Mouse (Mus musculus): ENCODE measurements around the gene Srpk3.
"Not testable (repeated sequence)": the region's sequence is repeated elsewhere in the genome, so short reads cannot be mapped to it uniquely, and the experiment has no call there.

Srpk3 gene

GRCm38 (mm10) chrX:73774168-73774760 lies at the start of gene Srpk3:
Gene Srpk3 (plus strand): TSS chrX:73774405.
- in situ Hi-C loops (cut with MboI, MseI), result no loop called here

DNA sequence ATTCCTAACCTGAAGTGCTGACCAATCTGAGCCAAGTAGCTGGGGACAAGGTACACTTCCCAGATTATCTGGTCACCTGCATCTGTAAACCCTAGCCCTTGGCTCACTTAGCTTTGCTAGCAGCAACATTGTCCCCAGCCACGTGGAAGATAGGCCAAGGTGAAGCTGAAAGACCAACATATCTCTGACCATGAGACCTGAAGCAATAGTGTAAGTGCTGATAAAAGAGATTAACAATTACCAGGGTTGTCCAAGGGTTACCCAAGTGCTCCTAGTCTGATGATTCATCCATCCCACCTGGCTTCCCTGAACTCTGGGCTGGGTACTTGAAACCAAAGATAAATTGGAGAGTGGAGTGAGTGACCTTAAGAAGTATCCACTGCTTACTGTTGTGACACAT lies 43.3 kb upstream of the Srpk3 start:
- in situ Hi-C loops (cut with MboI, MseI), result no loop called here

GRCm38 (mm10) chrX:73738155-73738554 lies 36.0 kb upstream of the Srpk3 start:
- in situ Hi-C loops (cut with MboI, MseI), result no loop called here

GRCm38 (mm10) chrX:73739151-73739550 lies 35.1 kb upstream of the Srpk3 start:
- in situ Hi-C loops (cut with MboI, MseI), result no loop called here

- in situ Hi-C loops (cut with MboI, MseI), result not testable (repeated sequence)
These were observed 34.4 kb upstream of the Srpk3 start for GRCm38 (mm10) chrX:73739841-73740240.

- in situ Hi-C loops (cut with MboI, MseI), result no loop called here
These were observed 29.3 kb upstream of the Srpk3 start for GRCm38 (mm10) chrX:73744774-73745481.

DNA sequence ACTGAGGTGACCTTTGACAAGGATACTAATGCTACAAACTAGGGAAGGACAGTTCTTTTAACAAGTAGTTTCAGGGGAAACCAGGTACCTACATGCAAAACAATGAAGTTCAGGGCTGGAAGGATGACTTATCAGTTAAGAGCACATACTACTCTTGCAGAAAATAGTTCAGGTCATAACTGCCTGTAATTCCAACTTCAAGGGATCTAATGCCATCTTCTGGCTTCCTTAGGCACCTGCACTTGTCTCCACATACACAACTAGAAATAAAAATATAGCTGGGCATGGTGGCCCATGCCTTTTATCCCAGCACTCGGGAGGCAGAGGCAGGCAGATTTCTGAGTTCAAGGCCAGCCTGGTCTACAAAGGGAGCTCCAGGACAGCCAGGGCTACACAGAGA lies 25.2 kb upstream of the Srpk3 start:
- in situ Hi-C loops (cut with MboI, MseI), result no loop called here

DNA sequence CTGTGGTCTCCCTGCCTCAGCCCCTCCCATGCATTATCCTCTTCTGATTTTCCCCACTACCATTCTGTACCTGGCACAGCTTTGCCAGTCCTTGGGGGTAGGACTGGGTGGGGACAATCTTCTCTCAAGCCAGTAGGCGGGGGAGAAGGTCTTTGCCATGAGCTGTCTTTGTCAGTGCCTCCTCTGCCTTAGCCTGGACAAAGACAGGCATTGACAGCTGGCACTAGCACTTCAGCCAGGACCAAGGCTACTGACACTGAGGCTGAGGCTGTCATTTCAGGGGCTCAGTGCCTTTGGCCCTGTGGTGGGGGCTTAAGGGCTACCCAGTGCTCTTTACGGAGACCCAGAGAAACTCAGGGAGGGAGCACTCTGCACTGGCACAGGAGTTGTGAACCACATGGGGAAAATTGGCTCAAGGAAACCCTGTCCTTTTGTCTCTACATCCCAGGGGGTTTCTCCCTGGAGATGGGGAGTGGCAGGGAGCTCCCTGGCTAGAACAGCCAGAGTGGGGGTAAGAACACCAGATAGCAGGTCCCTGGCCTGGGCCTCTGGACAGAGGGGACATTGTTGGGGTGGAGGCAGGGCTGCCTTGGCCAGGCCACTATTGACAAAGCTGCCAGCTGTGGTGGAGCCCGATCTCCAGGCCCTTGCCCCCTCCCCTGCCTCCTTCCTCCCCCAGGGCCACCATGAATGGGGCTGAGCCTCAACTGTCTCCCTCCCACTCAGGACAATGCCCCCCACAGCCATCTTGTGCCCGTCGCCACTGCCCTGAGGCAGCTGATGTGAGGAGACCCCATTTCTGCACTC lies 17.7 kb upstream of the Srpk3 start, which contains the start of gene Plxnb3:
Gene Plxnb3 (plus strand): TSS at position 757 of the 807 bp plus-strand sequence.
- in situ Hi-C loops (cut with MboI, MseI), result no loop called here

- in situ Hi-C loops (cut with MboI, MseI), result no loop called here
These were observed 15.5 kb upstream of the Srpk3 start for GRCm38 (mm10) chrX:73758611-73759290.

GRCm38 (mm10) chrX:73765311-73765710 lies 8.9 kb upstream of the Srpk3 start:
- in situ Hi-C loops (cut with MboI, MseI), result loop anchor here in 1 of 2 experiments (10.0 kb wide), 1 partner anchor 1411 kb away; no protein-coding TSS in a partner anchor

DNA sequence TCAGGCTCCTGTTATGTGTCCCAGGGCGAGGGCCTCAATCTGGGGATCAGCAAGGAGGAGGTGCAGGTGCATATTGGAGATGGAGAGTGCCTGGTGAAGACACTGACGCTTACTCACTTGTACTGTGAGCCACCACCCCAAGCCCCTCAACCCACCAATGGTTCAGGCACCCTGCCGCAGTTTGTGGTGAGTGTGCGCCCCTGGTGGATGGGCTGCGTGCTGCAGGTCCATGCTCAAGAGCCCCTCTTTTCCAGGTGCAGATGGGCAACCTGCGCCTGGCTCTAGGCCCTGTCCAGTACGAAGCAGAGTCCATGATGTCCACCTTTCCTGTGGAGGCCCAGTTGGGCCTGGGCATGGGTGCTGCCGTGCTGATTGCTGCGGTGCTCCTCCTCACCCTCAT lies 6.9 kb upstream of the Srpk3 start:
- in situ Hi-C loops (cut with MboI, MseI), result loop anchor here in 1 of 2 experiments (10.0 kb wide), 1 partner anchor 1412 kb away; no protein-coding TSS in a partner anchor

DNA sequence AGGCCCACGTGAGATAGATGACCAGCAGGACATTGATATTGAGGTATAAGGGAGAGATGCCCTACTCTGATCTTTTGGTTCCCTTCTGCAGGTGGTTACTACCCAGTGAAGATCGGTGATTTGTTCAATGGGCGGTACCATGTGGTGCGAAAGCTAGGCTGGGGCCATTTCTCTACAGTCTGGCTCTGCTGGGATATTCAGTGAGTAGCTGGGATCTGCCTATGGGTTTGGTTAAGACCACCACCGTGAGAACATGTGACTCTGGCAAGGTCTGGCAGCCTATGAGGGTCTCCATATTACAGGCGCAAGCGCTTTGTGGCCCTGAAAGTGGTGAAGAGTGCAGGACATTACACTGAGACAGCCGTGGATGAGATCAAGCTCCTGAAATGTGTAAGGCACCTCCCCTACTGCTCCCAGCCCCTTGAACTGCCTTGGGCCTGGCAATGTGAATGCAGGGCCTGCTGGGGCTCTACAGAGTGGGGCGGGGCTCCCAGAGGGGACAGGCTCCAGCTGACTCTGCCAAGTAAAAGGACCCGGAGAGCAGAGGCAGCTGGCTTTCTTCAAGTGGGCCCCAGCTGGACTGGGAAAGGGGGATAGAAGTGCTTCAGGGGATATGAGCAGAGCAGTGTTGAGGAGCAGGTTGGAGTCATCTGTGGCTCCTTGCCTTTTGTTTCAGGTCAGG lies 738 bp downstream of the Srpk3 start:
- in situ Hi-C loops (cut with MboI, MseI), result no loop called here

DNA sequence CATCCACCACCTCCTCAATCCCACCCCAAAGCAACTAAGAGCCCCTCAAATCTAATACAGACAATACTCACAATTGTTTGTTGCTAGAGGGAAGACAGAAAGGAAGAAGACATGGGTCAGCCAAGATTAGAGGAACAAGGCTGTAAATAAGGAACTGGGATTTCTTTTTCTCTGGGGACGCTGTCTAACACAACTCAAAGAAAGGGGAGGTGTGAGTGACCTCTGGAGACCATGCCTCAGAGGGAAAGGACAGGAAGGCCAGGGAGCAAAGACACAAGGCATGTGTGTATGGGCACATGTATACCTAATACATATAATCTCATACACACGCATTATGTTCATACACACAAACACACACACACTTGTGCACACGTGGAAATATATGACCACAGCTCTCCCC lies 8.0 kb downstream of the Srpk3 start:
- in situ Hi-C loops (cut with MboI, MseI), result no loop called here

GRCm38 (mm10) chrX:73785666-73786065 lies 11.5 kb downstream of the Srpk3 start:
- in situ Hi-C loops (cut with MboI, MseI), result no loop called here

DNA sequence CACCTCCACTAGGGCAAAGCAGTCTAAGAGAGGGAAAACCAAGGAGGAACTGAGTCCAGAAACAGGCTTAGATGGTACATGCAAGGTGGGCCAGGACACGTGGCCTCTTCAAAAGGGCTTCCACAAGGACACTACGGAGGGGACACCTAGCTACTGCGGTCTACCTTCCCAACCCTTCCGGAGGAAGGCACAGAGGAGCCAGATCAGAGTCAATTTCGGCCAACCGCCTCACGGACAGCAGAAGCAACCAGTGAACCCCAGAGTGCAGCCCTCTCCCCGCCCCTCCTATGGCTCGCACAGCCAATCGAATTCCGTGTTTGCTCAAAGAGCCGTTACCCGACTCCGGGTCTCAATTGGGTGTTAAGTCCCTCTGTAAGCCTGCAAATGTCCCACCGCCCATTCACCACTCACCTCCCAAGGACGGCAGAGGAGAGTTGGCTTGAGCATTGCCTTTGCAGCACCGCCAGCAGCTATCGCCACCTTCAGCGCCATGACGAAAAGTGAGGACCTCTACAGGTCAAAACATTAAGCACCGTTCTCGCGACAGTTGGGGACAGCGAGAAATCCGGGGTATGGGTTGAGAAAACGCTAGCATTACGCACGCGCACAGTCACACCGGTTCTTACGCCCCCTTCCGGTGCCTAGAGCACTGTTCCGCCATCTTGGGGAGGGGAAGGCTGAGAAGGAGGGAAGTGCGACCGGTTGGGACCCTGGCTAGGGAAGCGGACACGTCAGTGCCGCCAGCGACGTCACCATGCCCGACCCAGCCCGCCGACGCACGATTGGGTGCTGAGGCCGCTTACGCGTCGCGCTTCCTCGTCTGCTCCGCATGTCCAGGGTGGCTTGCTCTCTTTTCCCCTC lies 12.4 kb downstream of the Srpk3 start, which contains the start of the genes Idh3g and Ssr4:
Gene Idh3g (minus strand): TSS at position 534 of the 861 bp plus-strand sequence.
Gene Ssr4 (plus strand): TSS at position 665 of the 861 bp plus-strand sequence.
- in situ Hi-C loops (cut with MboI, MseI), result no loop called here

GRCm38 (mm10) chrX:73787225-73787558 lies 13.0 kb downstream of the Srpk3 start:
- in situ Hi-C loops (cut with MboI, MseI), result no loop called here

- in situ Hi-C loops (cut with MboI, MseI), result no loop called here
These were observed 14.3 kb downstream of the Srpk3 start for GRCm38 (mm10) chrX:73788501-73788900.

DNA sequence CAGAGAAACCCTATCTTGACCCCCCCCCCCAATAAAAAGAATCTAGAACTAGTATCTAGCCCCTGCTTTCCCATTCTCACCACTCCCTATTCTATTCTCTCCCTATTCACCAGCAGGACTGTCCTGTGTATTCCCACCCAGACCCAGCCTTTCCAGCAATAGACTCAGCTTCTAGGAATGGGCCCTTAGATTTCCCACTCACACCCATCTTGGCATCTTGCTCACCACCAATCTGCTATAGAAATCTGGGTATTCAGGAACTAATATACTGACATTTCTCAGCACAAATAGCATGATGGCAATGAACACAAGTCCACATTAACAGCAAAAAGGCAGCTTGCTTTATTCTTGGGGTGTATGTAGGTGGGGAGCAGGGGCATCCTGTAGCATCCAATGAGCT lies 18.8 kb downstream of the Srpk3 start:
- in situ Hi-C loops (cut with MboI, MseI), result loop anchor here in 1 of 2 experiments (10.0 kb wide), 1 partner anchor 162 kb away; no protein-coding TSS in a partner anchor

DNA sequence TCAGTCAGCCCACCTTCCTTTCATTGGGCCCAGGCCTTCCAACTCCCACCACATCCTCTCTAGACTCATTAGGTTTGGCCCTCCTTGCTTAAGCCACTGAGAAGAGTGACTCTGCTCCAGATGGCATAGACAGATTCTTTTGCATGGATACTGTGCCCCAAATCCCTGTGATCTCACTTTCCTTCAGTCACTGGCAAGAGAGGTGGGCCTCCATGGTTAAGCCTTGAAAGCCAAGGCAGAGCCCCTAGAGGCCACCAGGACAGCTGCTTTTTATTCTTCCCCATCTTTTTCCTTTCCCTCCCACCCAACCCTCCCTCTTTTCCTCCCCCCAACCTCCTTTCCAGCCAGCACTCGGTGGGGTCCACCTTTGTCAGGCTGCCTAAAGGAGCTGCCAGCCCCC lies 19.3 kb downstream of the Srpk3 start:
- in situ Hi-C loops (cut with MboI, MseI), result loop anchor here in 1 of 2 experiments (10.0 kb wide), 1 partner anchor 161 kb away; no protein-coding TSS in a partner anchor

DNA sequence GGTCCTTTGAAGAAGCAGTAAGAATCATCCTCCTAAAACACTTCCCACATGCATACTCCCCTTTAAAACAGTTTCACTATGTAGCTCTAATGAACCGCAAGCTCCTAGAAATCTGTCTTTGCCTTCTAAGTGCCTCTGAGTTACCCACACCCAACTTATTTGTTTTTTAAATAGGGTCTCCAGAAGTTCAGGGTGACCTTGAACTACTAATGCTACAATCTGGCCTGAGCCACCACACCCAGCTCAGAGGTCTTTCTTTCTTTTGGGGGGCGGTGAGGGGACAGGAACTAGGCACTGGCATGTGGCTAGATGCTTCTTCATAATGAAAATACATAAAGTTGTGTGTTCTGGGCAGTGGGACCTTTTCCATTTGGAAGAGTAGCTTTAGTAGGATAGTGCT lies 23.3 kb downstream of the Srpk3 start:
- in situ Hi-C loops (cut with MboI, MseI), result loop anchor here (5.0 to 10.0 kb wide), 3 partner anchors 100 to 157 kb away; partner anchors contain the start of gene L1cam (in 1 of the 2)

Measured in T-helper 17 cell (primary cell).